Mouse (Mus musculus) forebrain, embryonic 15.5 days (tissue): ENCODE measurements at regions not wholly inside any gene's neighbourhood (a gene's known extent, or its start where the extent isn't known, plus 50 kb on each side); places are given as distances from the start of the nearest gene placed in this dataset.
A peak's percentile ranks its signal among the peaks of the same experiment; 100 is the strongest.

ENCODE experiments used
- ATAC-seq: fragments of 200-750 bp; cut with Nextera tagmentation; replicated peaks from 2 replicates; pipeline ENCODE4 v1.8.0; 2017; ENCODE audit warnings: mild to moderate bottlenecking, moderate TSS enrichment, moderate library complexity
- H3K27ac ChIP-seq: fragments of 300-500 bp; sonication (generic); replicated peaks from 2 replicates; pipeline ENCODE4 v1.5.1; 2015; ENCODE audit warnings: mild to moderate bottlenecking, inconsistent platforms
- H3K27me3 ChIP-seq: fragments of 300-500 bp; sonication (generic); 2 replicates; pipeline ENCODE4 v1.6.1; 2015; ENCODE audit warnings: inconsistent platforms
- H3K36me3 ChIP-seq: fragments of 300-500 bp; sonication (generic); 2 replicates; pipeline ENCODE4 v1.6.1; 2015; ENCODE audit warnings: mild to moderate bottlenecking, inconsistent platforms
- H3K4me1 ChIP-seq: fragments of 300-500 bp; sonication (generic); 2 replicates; pipeline ENCODE4 v1.6.1; 2015; ENCODE audit warnings: inconsistent platforms
- H3K4me2 ChIP-seq: fragments of 300-500 bp; sonication (generic); replicated peaks from 2 replicates; pipeline ENCODE4 v1.6.1; 2015; ENCODE audit warnings: mild to moderate bottlenecking, inconsistent platforms
- H3K4me3 ChIP-seq: fragments of 300-500 bp; sonication (generic); 2 replicates; pipeline ENCODE4 v1.5.1; 2015; ENCODE audit warnings: mild to moderate bottlenecking, inconsistent platforms
- H3K9ac ChIP-seq: fragments of 300-500 bp; sonication (generic); replicated peaks from 2 replicates; pipeline ENCODE4 v1.6.1; 2015; ENCODE audit warnings: mild to moderate bottlenecking, inconsistent platforms
- H3K9me3 ChIP-seq: fragments of 300-500 bp; sonication (generic); 2 replicates; pipeline ENCODE4 v1.6.1; 2016; ENCODE audit warnings: inconsistent platforms
- WGBS: fragments of 180-500 bp; shearing (Covaris S2); methylation state at CpG from one replicate; pipeline ENCODE4 v1.1.7; 2015; ENCODE audit warnings: mixed read lengths; 5-methylcytosine and 5-hydroxymethylcytosine counted together

- Histone ChIP-seq H3K4me2 (no peak overlapping the region), H3K27ac (peak overlapping the region; percentile 37; the same call in 1 of the 2 replicates), H3K9me3 (no peaks in the 10 kb centered on the region), H3K27me3 (no peaks in the 10 kb centered on the region), H3K4me1 (peaks cover 8% of the 10 kb centered on the region), H3K36me3 (no peaks in the 10 kb centered on the region), H3K4me3 (no peak overlapping the region), H3K9ac (no peak overlapping the region)
- peak; percentile 93 for ATAC-seq
- 56% methylated on average over 9 of the region's 9 CpGs for WGBS
Measured at GRCm38 (mm10) chr13:102173382-102174234, 405.6 kb upstream of the Pik3r1 start.

GRCm38 (mm10) chr13:102174431-102174830 lies 406.4 kb upstream of the Pik3r1 start:
- H3K4me3 ChIP-seq: no peak overlapping the region
- H3K9me3 ChIP-seq: no peaks in the 10 kb centered on the region
- no peak for ATAC-seq
- H3K27me3 ChIP-seq: no peaks in the 10 kb centered on the region
- no peaks in the 10 kb centered on the region for H3K36me3 ChIP-seq
- 75% methylated on average over 3 of the region's 3 CpGs for WGBS
- H3K4me2 ChIP-seq: no peak overlapping the region
- H3K27ac ChIP-seq: no peak overlapping the region
- peaks cover 8% of the 10 kb centered on the region for H3K4me1 ChIP-seq
- no peak overlapping the region for H3K9ac ChIP-seq

GRCm38 (mm10) chr13:102174896-102175295 lies 406.9 kb upstream of the Pik3r1 start:
- WGBS: 94% methylated on average over 2 of the region's 2 CpGs

GRCm38 (mm10) chr13:102175406-102175805 lies 407.4 kb upstream of the Pik3r1 start:
- Histone ChIP-seq H3K9me3 (no peaks in the 10 kb centered on the region), H3K27ac (no peak overlapping the region), H3K4me2 (no peak overlapping the region), H3K9ac (no peak overlapping the region), H3K27me3 (no peaks in the 10 kb centered on the region), H3K36me3 (no peaks in the 10 kb centered on the region), H3K4me1 (peaks cover 8% of the 10 kb centered on the region), H3K4me3 (no peak overlapping the region)
- ATAC-seq: no peak
- 95% methylated on average over 1 of the region's 1 CpGs for WGBS

More at GRCm38 (mm10) chr13:102174896-102175295, 406.9 kb upstream of the Pik3r1 start:
- no peak for ATAC-seq
- no peaks in the 10 kb centered on the region for H3K9me3 ChIP-seq
- no peak overlapping the region for H3K27ac ChIP-seq
- H3K4me3 ChIP-seq: no peak overlapping the region
- H3K36me3 ChIP-seq: no peaks in the 10 kb centered on the region
- H3K4me1 ChIP-seq: peaks cover 8% of the 10 kb centered on the region
- no peak overlapping the region for H3K4me2 ChIP-seq
- H3K9ac ChIP-seq: no peak overlapping the region
- H3K27me3 ChIP-seq: no peaks in the 10 kb centered on the region

- H3K27me3 ChIP-seq: no peaks in the 10 kb centered on the region
- no peaks in the 10 kb centered on the region for H3K36me3 ChIP-seq
- no peak overlapping the region for H3K9ac ChIP-seq
- H3K4me1 ChIP-seq: peaks cover 8% of the 10 kb centered on the region
- H3K4me3 ChIP-seq: no peak overlapping the region
- H3K9me3 ChIP-seq: no peaks in the 10 kb centered on the region
- no peak overlapping the region for H3K27ac ChIP-seq
- no peak overlapping the region for H3K4me2 ChIP-seq
- no peak for ATAC-seq
- 81% methylated on average over 2 of the region's 2 CpGs for WGBS
Measured at GRCm38 (mm10) chr13:102176456-102176855, 408.4 kb upstream of the Pik3r1 start.

GRCm38 (mm10) chr13:102194716-102195115 lies 426.7 kb upstream of the Pik3r1 start:
- Histone ChIP-seq H3K9me3 (no peaks in the 10 kb centered on the region), H3K9ac (no peak overlapping the region), H3K4me1 (no peaks in the 10 kb centered on the region), H3K4me2 (no peak overlapping the region), H3K27me3 (no peaks in the 10 kb centered on the region), H3K4me3 (no peak overlapping the region), H3K36me3 (no peaks in the 10 kb centered on the region), H3K27ac (no peak overlapping the region)
- ATAC-seq: no peak

GRCm38 (mm10) chr13:102202301-102202700 lies 434.3 kb upstream of the Pik3r1 start:
- 93% methylated on average over 1 of the region's 1 CpGs for WGBS
- no peak for ATAC-seq
- no peaks in the 10 kb centered on the region for H3K9me3 ChIP-seq
- H3K4me3 ChIP-seq: no peak overlapping the region
- no peak overlapping the region for H3K4me2 ChIP-seq
- no peaks in the 10 kb centered on the region for H3K27me3 ChIP-seq
- no peak overlapping the region for H3K27ac ChIP-seq
- H3K4me1 ChIP-seq: no peaks in the 10 kb centered on the region
- H3K36me3 ChIP-seq: no peaks in the 10 kb centered on the region
- no peak overlapping the region for H3K9ac ChIP-seq

- no peak overlapping the region for H3K4me2 ChIP-seq
- no peak overlapping the region for H3K4me3 ChIP-seq
- H3K9ac ChIP-seq: no peak overlapping the region
- ATAC-seq: no peak
- H3K27ac ChIP-seq: no peak overlapping the region
- no peaks in the 10 kb centered on the region for H3K4me1 ChIP-seq
- no peaks in the 10 kb centered on the region for H3K27me3 ChIP-seq
- no peaks in the 10 kb centered on the region for H3K9me3 ChIP-seq
- 89% methylated on average over 11 of the region's 11 CpGs for WGBS
- H3K36me3 ChIP-seq: no peaks in the 10 kb centered on the region
Measured at GRCm38 (mm10) chr13:102218486-102218885, 450.5 kb upstream of the Pik3r1 start.

GRCm38 (mm10) chr13:102231048-102231447 lies 462.3 kb upstream of the Cd180 start:
- Histone ChIP-seq H3K27me3 (no peaks in the 10 kb centered on the region), H3K4me3 (no peak overlapping the region), H3K4me1 (no peaks in the 10 kb centered on the region), H3K9ac (no peak overlapping the region), H3K36me3 (no peaks in the 10 kb centered on the region), H3K9me3 (no peaks in the 10 kb centered on the region), H3K27ac (no peak overlapping the region), H3K4me2 (no peak overlapping the region)
- ATAC-seq: no peak
- 90% methylated on average over 7 of the region's 7 CpGs for WGBS

GRCm38 (mm10) chr13:102232291-102232936 lies 460.9 kb upstream of the Cd180 start:
- 70% methylated on average over 4 of the region's 4 CpGs for WGBS

GRCm38 (mm10) chr13:102250884-102251283 lies 442.5 kb upstream of the Cd180 start:
- no peaks in the 10 kb centered on the region for H3K27me3 ChIP-seq
- no peak for ATAC-seq
- H3K4me1 ChIP-seq: no peaks in the 10 kb centered on the region
- H3K4me2 ChIP-seq: no peak overlapping the region
- WGBS: 20% methylated on average over 2 of the region's 2 CpGs
- H3K9me3 ChIP-seq: no peaks in the 10 kb centered on the region
- H3K9ac ChIP-seq: no peak overlapping the region
- H3K36me3 ChIP-seq: no peaks in the 10 kb centered on the region
- no peak overlapping the region for H3K4me3 ChIP-seq
- H3K27ac ChIP-seq: no peak overlapping the region

More at GRCm38 (mm10) chr13:102232291-102232936, 460.9 kb upstream of the Cd180 start:
- no peaks in the 10 kb centered on the region for H3K36me3 ChIP-seq
- H3K4me3 ChIP-seq: no peak overlapping the region
- no peak overlapping the region for H3K9ac ChIP-seq
- no peak for ATAC-seq
- no peaks in the 10 kb centered on the region for H3K4me1 ChIP-seq
- no peak overlapping the region for H3K4me2 ChIP-seq
- no peak overlapping the region for H3K27ac ChIP-seq
- H3K9me3 ChIP-seq: no peaks in the 10 kb centered on the region
- H3K27me3 ChIP-seq: no peaks in the 10 kb centered on the region

- Histone ChIP-seq H3K27me3 (no peaks in the 10 kb centered on the region), H3K4me1 (no peaks in the 10 kb centered on the region), H3K27ac (no peak overlapping the region), H3K9ac (no peak overlapping the region), H3K4me3 (no peak overlapping the region), H3K9me3 (no peaks in the 10 kb centered on the region), H3K36me3 (no peaks in the 10 kb centered on the region), H3K4me2 (no peak overlapping the region)
- 85% methylated on average over 5 of the region's 5 CpGs for WGBS
- no peak for ATAC-seq
Measured at GRCm38 (mm10) chr13:102251709-102252108, 441.6 kb upstream of the Cd180 start.
